Mouse (Mus musculus) neural tube, embryonic 13.5 days (tissue): Measurements from ENCODE around the gene Nrbp1. TPM values are rescaled to one million over a fixed set of nuclear protein-coding genes. Genes with fewer than 3 reads are reported as not detected.

Experiments
- polyA plus RNA-seq: library from polyadenylated mRNA; unstranded; fragments of >200 nt; fragmentation: Nextera tagmentation; extraction: Ambion mirVana; gene quantifications from 2 replicates; pipeline ENCODE4 v1.2.1, GENCODE M21; 2015

Nrbp1 gene
- polyA plus RNA-seq, 1 experiment from 2014 or later: 164 TPM

Other genes with a start within 250 kb of the Nrbp1 start
- 154 and 183 TPM in 2 replicates for gene Atraid, start 192.6 kb upstream of the Nrbp1 start, polyA plus RNA-seq
- gene Slc5a6, start 191.9 kb upstream of the Nrbp1 start, polyA plus RNA-seq: 12.9 and 13.7 TPM in 2 replicates
- 13.4 and 14.7 TPM in 2 replicates for gene Cad, start 186.1 kb upstream of the Nrbp1 start, polyA plus RNA-seq
- gene Dnajc5g, start 134.6 kb upstream of the Nrbp1 start, polyA plus RNA-seq: not detected in 2 replicates
- gene Slc30a3, start 132.6 kb upstream of the Nrbp1 start, polyA plus RNA-seq: 26.2 and 28.9 TPM in 2 replicates
- gene Trim54, start 124.2 kb upstream of the Nrbp1 start, polyA plus RNA-seq: 0.40 and 0.62 TPM in 2 replicates
- gene Ucn, start 102.0 kb upstream of the Nrbp1 start, polyA plus RNA-seq: not detected in 2 replicates
- gene Mpv17, start 86.6 kb upstream of the Nrbp1 start, polyA plus RNA-seq: 50.4 and 55.5 TPM in 2 replicates
- 0.71 and 1.3 TPM in 2 replicates for gene Gm29609, start 61.0 kb upstream of the Nrbp1 start, polyA plus RNA-seq
- gene Gtf3c2, start 60.7 kb upstream of the Nrbp1 start, polyA plus RNA-seq: 65.7 and 69.4 TPM in 2 replicates
- 114 and 119 TPM in 2 replicates for gene Snx17, start 47.6 kb upstream of the Nrbp1 start, polyA plus RNA-seq
- gene Eif2b4, start 47.4 kb upstream of the Nrbp1 start, polyA plus RNA-seq: 67.5 and 76.4 TPM in 2 replicates
- 15.2 and 19.3 TPM in 2 replicates for gene Zfp513, start 38.6 kb upstream of the Nrbp1 start, polyA plus RNA-seq
- gene Ppm1g, start 20.2 kb upstream of the Nrbp1 start, polyA plus RNA-seq: 161 and 170 TPM in 2 replicates
- not detected in 2 replicates for gene Gm9970, start 368 bp downstream of the Nrbp1 start, polyA plus RNA-seq
- 4.5 and 4.7 TPM in 2 replicates for gene Krtcap3, start 10.8 kb downstream of the Nrbp1 start, polyA plus RNA-seq
- gene Ift172, start 50.3 kb downstream of the Nrbp1 start, polyA plus RNA-seq: 33.3 and 36.7 TPM in 2 replicates
- gene Fndc4, start 55.2 kb downstream of the Nrbp1 start, polyA plus RNA-seq: 79.1 and 82.0 TPM in 2 replicates
- gene Gckr, start 56.6 kb downstream of the Nrbp1 start, polyA plus RNA-seq: 0.27 TPM in 1 of 2 replicates, not detected in the other
- 103 and 109 TPM in 2 replicates for gene Zfp512, start 211.6 kb downstream of the Nrbp1 start, polyA plus RNA-seq
- not detected in 2 replicates for gene 4930548H24Rik, start 244.9 kb downstream of the Nrbp1 start, polyA plus RNA-seq